Mouse (Mus musculus) liver, adult 2 months (tissue): Measurements from ENCODE around the gene Rpap1.

Source experiments
- CTCF ChIP-seq: fragments of 200-500 bp; IDR thresholded peaks from 2 replicates; pipeline ENCODE4 v1.5.1; 2011; ENCODE audit warnings: low read depth, low read length, control low read depth
- POLR2A ChIP-seq: fragments of 200-500 bp; IDR thresholded peaks from 2 replicates; pipeline ENCODE4 v1.6.1; 2011; ENCODE audit warnings: low read length, control low read depth; ENCODE audit not compliant: insufficient read depth; ENCODE audit errors: extremely low read depth

- TF ChIP-seq CTCF (no peak), POLR2A (no peak)
Measured at GRCm38 (mm10) chr2:119802767-119803617, 15.7 kb upstream of the Rpap1 start.
